Comparison of ENCODE assay signal across 11 mouse cellular contexts in genomic region chr6:108152661-108153269, GRCm38 (mm10). TPM values are rescaled to one million over a fixed set of nuclear protein-coding genes. Genes with fewer than 3 reads are reported as not detected.
DNase-seq lines count a peak whose midpoint lies in the region; ATAC-seq and TF ChIP-seq lines count a peak whose summit lies in the region.
"Had no signal": no experiment of that assay in that cellular context is flagged by ENCODE, and none has a peak within 500 bp of the region (broad histone marks: within the 10 kb centered on the region; RNA-seq: fewer than 3 reads in every experiment).

No protein-coding gene starts in this region.

- H3K9ac ChIP-seq in lung, embryonic 14.5 days = no peak overlapping the region
- no peak overlapping the region for H3K9ac ChIP-seq in forebrain, postnatal 0 days
- H3K9ac ChIP-seq: limb, embryonic 12.5 days; midbrain, embryonic 12.5 days had no signal

- H3K4me1 ChIP-seq in lung, embryonic 14.5 days (ENCODE audit: insufficient read depth) = peaks cover 6% of the 10 kb centered on the region
- peaks cover 5% of the 10 kb centered on the region; the same call in 1 of the 2 replicates for H3K4me1 ChIP-seq in lung, adult 2 months (ENCODE audit: control insufficient read depth, insufficient read depth, low read length)
- peaks cover 6% of the 10 kb centered on the region; the same call in 1 of the 2 replicates for H3K4me1 ChIP-seq in forebrain, postnatal 0 days (ENCODE audit: insufficient read depth)
- H3K4me1 ChIP-seq: limb, embryonic 12.5 days; midbrain, embryonic 12.5 days had no signal

- TF ChIP-seq CTCF in lung, embryonic 14.5 days (IDR thresholded peaks at IDR 0.05; ENCODE audit: low read depth) = no peak
- no peak for TF ChIP-seq CTCF in lung, adult 2 months (IDR thresholded peaks at IDR 0.05; ENCODE audit: insufficient read depth, low read length)
- no peak for TF ChIP-seq CTCF in forebrain, postnatal 0 days (IDR thresholded peaks at IDR 0.05; ENCODE audit: low read depth)

- H3K27ac ChIP-seq in lung, embryonic 14.5 days (ENCODE audit: low read depth) = 0 out of 2 replicates have a peak overlapping the region, but pooled peaks have one; percentile 10
- H3K27ac ChIP-seq in forebrain, postnatal 0 days (ENCODE audit: low read depth, low read length) = no peak overlapping the region
- H3K27ac ChIP-seq: limb, embryonic 12.5 days; midbrain, embryonic 12.5 days had no signal

- no peak overlapping the region for H3K4me2 ChIP-seq in lung, embryonic 14.5 days
- H3K4me2 ChIP-seq in forebrain, postnatal 0 days (ENCODE audit: low read depth) = no peak overlapping the region
- H3K4me2 ChIP-seq: limb, embryonic 12.5 days; midbrain, embryonic 12.5 days had no signal

- no peaks in the 10 kb centered on the region for H3K9me3 ChIP-seq in lung, embryonic 14.5 days (ENCODE audit: low read depth, low read length)
- H3K9me3 ChIP-seq in forebrain, postnatal 0 days (ENCODE audit: low read length) = no peaks in the 10 kb centered on the region
- H3K9me3 ChIP-seq: limb, embryonic 12.5 days; midbrain, embryonic 12.5 days had no signal

- 0 out of 2 replicates have a peak, but pooled peaks cover 4% of the 10 kb centered on the region for H3K36me3 ChIP-seq in lung, embryonic 14.5 days (ENCODE audit: insufficient read depth)
- H3K36me3 ChIP-seq in forebrain, postnatal 0 days (ENCODE audit: insufficient read depth) = 0 out of 2 replicates have a peak, but pooled peaks cover 8% of the 10 kb centered on the region

- peak; percentile 76 for DNase-seq in lung, embryonic 14.5 days
- no peak for DNase-seq in lung, adult 2 months
- peak; percentile 70 for DNase-seq in brain, adult 2 months (ENCODE audit: low read depth, low spot score)
- peak; percentile 38 to 40 for DNase-seq in heart, postnatal 10 days
- DNase-seq in ovary, postnatal 36 days (ENCODE audit: low spot score) = peak; percentile 11
- no peak for DNase-seq in layer of hippocampus, postnatal 25 days (ENCODE audit: extremely low spot score in 1 of 2, low spot score in 1 of 2)
- DNase-seq in forebrain, postnatal 0 days = no peak
- DNase-seq in spleen, postnatal 36 days (ENCODE audit: low spot score in 2 of 2) = no peak

- no peak for TF ChIP-seq POLR2A in lung, adult 2 months (IDR thresholded peaks at IDR 0.05; ENCODE audit: borderline replicate concordance, extremely low read depth, low read depth, low read length)

- ATAC-seq in lung, embryonic 14.5 days (ENCODE audit: insufficient read depth) = peak; percentile 31; the same call in 1 of the 2 replicates
- no peak for ATAC-seq in forebrain, postnatal 0 days
- ATAC-seq: hindbrain, embryonic 16.5 days had no signal

- intact Hi-C loops in heart, postnatal 10 days (cut with DNase I) = no loop called here

- H3K4me3 ChIP-seq in lung, embryonic 14.5 days (ENCODE audit: low read depth, low read length) = no peak overlapping the region
- no peak overlapping the region for H3K4me3 ChIP-seq in lung, adult 2 months (replicated peaks; ENCODE audit: extremely low read depth, low read depth, low read length)
- no peak overlapping the region for H3K4me3 ChIP-seq in forebrain, postnatal 0 days (ENCODE audit: low read depth, low read length)
- H3K4me3 ChIP-seq: limb, embryonic 12.5 days; midbrain, embryonic 12.5 days had no signal

- WGBS in lung, embryonic 14.5 days = 78% methylated on average over 9 of the region's 9 CpGs
- WGBS in lung, adult 2 months = 83% methylated on average over 9 of the region's 9 CpGs
- 83% methylated on average over 9 of the region's 9 CpGs for WGBS in forebrain, postnatal 0 days

- no peaks in the 10 kb centered on the region for H3K27me3 ChIP-seq in lung, embryonic 14.5 days (ENCODE audit: insufficient read depth, low read length)
- H3K27me3 ChIP-seq in forebrain, postnatal 0 days (ENCODE audit: insufficient read depth, low read length) = no peaks in the 10 kb centered on the region
- H3K27me3 ChIP-seq: limb, embryonic 12.5 days; midbrain, embryonic 12.5 days had no signal

RNA-seq across cellular contexts. Expression of gene Sumf1, which starts 32.6 kb away (rescaled TPM):
- polyA plus RNA-seq in lung, embryonic 14.5 days (2014; fragmentation: Nextera tagmentation; extraction: Ambion mirVana) = 28.0 and 28.4 TPM in 2 replicates
- 41.0 and 41.7 TPM in 2 replicates for polyA plus RNA-seq in lung, adult 2 months (2012; rRNA removed)
- 10 to 100 TPM; 19.9 to 21.6 TPM for total RNA-seq in heart, postnatal 10 days (2021)
- total RNA-seq in layer of hippocampus, postnatal 25 days (2021) = 10 to 100 TPM; 18.0 to 19.1 TPM
- total RNA-seq in forebrain, postnatal 0 days (2014; rRNA removed) = 15.7 and 18.3 TPM in 2 replicates
- polyA plus RNA-seq in forebrain, postnatal 0 days (2015; fragmentation: Nextera tagmentation; extraction: Ambion mirVana) = 7.7 and 11.6 TPM in 2 replicates

Comparison
In these comparisons a context has a peak if more than half of its experiments do, and no peak if none do; other contexts are left out.
1. DNase-seq: peak in lung, embryonic 14.5 days (single experiment), brain, adult 2 months (single experiment), heart, postnatal 10 days (2 of 2) and ovary, postnatal 36 days (single experiment); none in lung, adult 2 months (single experiment), layer of hippocampus, postnatal 25 days (0 of 2), forebrain, postnatal 0 days (single experiment) and spleen, postnatal 36 days (0 of 2).